Mouse (Mus musculus): ENCODE measurements around the gene 1110002E22Rik. TPM values are rescaled to one million over a fixed set of nuclear protein-coding genes. Genes with fewer than 3 reads are reported as not detected.

The 1110002E22Rik gene
- polyA plus RNA-seq, 1 experiment from 2014 or later = 0.08 TPM

GRCm38 (mm10) chr3:138058226-138058625, 6.6 kb upstream of the 1110002E22Rik start:
- 46% methylated on average over 4 of the region's 4 CpGs for WGBS
- H3K9me3 ChIP-seq (replicated peaks; ENCODE audit: control insufficient read depth, low read length, poor library complexity, severe bottlenecking) = no peaks in the 10 kb centered on the region

DNA sequence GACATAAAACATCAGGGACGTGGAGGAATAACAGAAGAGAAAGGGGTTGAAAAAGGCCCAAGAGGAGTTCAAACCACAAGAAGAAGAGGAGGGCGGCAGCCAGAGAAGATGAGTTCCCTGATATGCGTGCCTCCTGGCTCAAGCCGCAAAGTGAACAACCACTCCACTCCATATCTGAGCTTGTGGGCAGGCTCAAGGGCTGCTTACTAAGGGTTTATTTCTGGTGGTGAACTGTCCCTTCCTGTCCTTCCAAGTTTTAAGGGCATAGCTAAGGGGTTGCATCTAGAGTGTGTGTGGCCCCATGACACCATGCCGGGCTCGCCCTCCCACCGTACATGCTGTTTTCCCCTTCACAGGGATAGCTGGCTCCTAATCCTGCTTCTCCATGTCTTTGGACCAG, 4.4 kb upstream of the 1110002E22Rik start:
- no peaks in the 10 kb centered on the region for H3K9me3 ChIP-seq (replicated peaks; ENCODE audit: control insufficient read depth, low read length, poor library complexity, severe bottlenecking)
- H3K4me2 ChIP-seq (ENCODE audit: low read length) = no peak overlapping the region
- no peak overlapping the region for H3K4me3 ChIP-seq (ENCODE audit: low read depth, low read length)
- peaks cover 5% of the 10 kb centered on the region; the same call in 1 of the 2 replicates for H3K4me1 ChIP-seq (ENCODE audit: control insufficient read depth, insufficient read depth, low read length)
- no peaks in the 10 kb centered on the region for H3K27me3 ChIP-seq (ENCODE audit: control insufficient read depth, insufficient read depth, low read depth, low read length)
- no peak overlapping the region for H3K27ac ChIP-seq (ENCODE audit: low read length)
- H3K9ac ChIP-seq (ENCODE audit: low read depth, low read length) = no peak overlapping the region
- no peak for ATAC-seq
- H3K36me3 ChIP-seq (ENCODE audit: control insufficient read depth, insufficient read depth, low read length) = no peaks in the 10 kb centered on the region
- 90% methylated on average over 7 of the region's 7 CpGs for WGBS

More at GRCm38 (mm10) chr3:138058226-138058625, 6.6 kb upstream of the 1110002E22Rik start:
- Histone ChIP-seq H3K4me2 (ENCODE audit: low read length) (no peak overlapping the region), H3K36me3 (ENCODE audit: control insufficient read depth, insufficient read depth, low read length) (no peaks in the 10 kb centered on the region), H3K4me3 (ENCODE audit: low read depth, low read length) (no peak overlapping the region), H3K27ac (ENCODE audit: low read length) (no peak overlapping the region), H3K27me3 (ENCODE audit: control insufficient read depth, insufficient read depth, low read depth, low read length) (no peaks in the 10 kb centered on the region), H3K4me1 (ENCODE audit: control insufficient read depth, insufficient read depth, low read length) (0 out of 2 replicates have a peak, but pooled peaks cover 3% of the 10 kb centered on the region), H3K9ac (ENCODE audit: low read depth, low read length) (no peak overlapping the region)
- no peak for ATAC-seq

- no peak overlapping the region for H3K4me2 ChIP-seq (ENCODE audit: low read length)
- no peak for ATAC-seq
- no peak overlapping the region for H3K9ac ChIP-seq (ENCODE audit: low read depth, low read length)
- 89% methylated on average over 9 of the region's 9 CpGs for WGBS
- no peak overlapping the region for H3K27ac ChIP-seq (ENCODE audit: low read length)
- H3K4me3 ChIP-seq (ENCODE audit: low read depth, low read length) = no peak overlapping the region
- no peaks in the 10 kb centered on the region for H3K27me3 ChIP-seq (ENCODE audit: control insufficient read depth, insufficient read depth, low read depth, low read length)
- H3K4me1 ChIP-seq (ENCODE audit: control insufficient read depth, insufficient read depth, low read length) = peaks cover 7% of the 10 kb centered on the region; the same call in 1 of the 2 replicates
- H3K9me3 ChIP-seq (replicated peaks; ENCODE audit: control insufficient read depth, low read length, poor library complexity, severe bottlenecking) = no peaks in the 10 kb centered on the region
- no peaks in the 10 kb centered on the region for H3K36me3 ChIP-seq (ENCODE audit: control insufficient read depth, insufficient read depth, low read length)
Observed at GRCm38 (mm10) chr3:138061205-138061911, 3.5 kb upstream of the 1110002E22Rik start.

- H3K27me3 ChIP-seq (ENCODE audit: control insufficient read depth, insufficient read depth, low read depth, low read length) = no peaks in the 10 kb centered on the region
- no peaks in the 10 kb centered on the region for H3K36me3 ChIP-seq (ENCODE audit: control insufficient read depth, insufficient read depth, low read length)
- no peak overlapping the region for H3K4me2 ChIP-seq (ENCODE audit: low read length)
- peaks cover 7% of the 10 kb centered on the region; the same call in 1 of the 2 replicates for H3K4me1 ChIP-seq (ENCODE audit: control insufficient read depth, insufficient read depth, low read length)
- H3K27ac ChIP-seq (ENCODE audit: low read length) = no peak overlapping the region
- H3K4me3 ChIP-seq (ENCODE audit: low read depth, low read length) = no peak overlapping the region
- WGBS = 90% methylated on average over 4 of the region's 4 CpGs
- H3K9me3 ChIP-seq (replicated peaks; ENCODE audit: control insufficient read depth, low read length, poor library complexity, severe bottlenecking) = no peaks in the 10 kb centered on the region
- H3K9ac ChIP-seq (ENCODE audit: low read depth, low read length) = no peak overlapping the region
- no peak for ATAC-seq
Observed at GRCm38 (mm10) chr3:138062673-138063072, 2.2 kb upstream of the 1110002E22Rik start.

GRCm38 (mm10) chr3:138063731-138064329, 1.0 kb upstream of the 1110002E22Rik start:
- 0 out of 2 replicates have a peak, but pooled peaks have one; percentile 54 for ATAC-seq
- Histone ChIP-seq H3K27me3 (ENCODE audit: control insufficient read depth, insufficient read depth, low read depth, low read length) (no peaks in the 10 kb centered on the region), H3K4me2 (ENCODE audit: low read length) (no peak overlapping the region), H3K27ac (ENCODE audit: low read length) (no peak overlapping the region), H3K9ac (ENCODE audit: low read depth, low read length) (no peak overlapping the region), H3K4me3 (ENCODE audit: low read depth, low read length) (no peak overlapping the region), H3K36me3 (ENCODE audit: control insufficient read depth, insufficient read depth, low read length) (no peaks in the 10 kb centered on the region), H3K4me1 (ENCODE audit: control insufficient read depth, insufficient read depth, low read length) (peaks cover 4% of the 10 kb centered on the region; the same call in 1 of the 2 replicates), H3K9me3 (replicated peaks; ENCODE audit: control insufficient read depth, low read length, poor library complexity, severe bottlenecking) (no peaks in the 10 kb centered on the region)
- WGBS = 62% methylated on average over 14 of the region's 14 CpGs

GRCm38 (mm10) chr3:138065930-138066329, 1.1 kb downstream of the 1110002E22Rik start:
- peaks cover 4% of the 10 kb centered on the region; the same call in 1 of the 2 replicates for H3K4me1 ChIP-seq (ENCODE audit: control insufficient read depth, insufficient read depth, low read length)
- 78% methylated on average over 16 of the region's 16 CpGs for WGBS
- H3K36me3 ChIP-seq (ENCODE audit: control insufficient read depth, insufficient read depth, low read length) = no peaks in the 10 kb centered on the region
- no peak overlapping the region for H3K4me3 ChIP-seq (ENCODE audit: low read depth, low read length)
- no peaks in the 10 kb centered on the region for H3K9me3 ChIP-seq (replicated peaks; ENCODE audit: control insufficient read depth, low read length, poor library complexity, severe bottlenecking)
- no peak for ATAC-seq
- H3K4me2 ChIP-seq (ENCODE audit: low read length) = no peak overlapping the region
- no peak overlapping the region for H3K9ac ChIP-seq (ENCODE audit: low read depth, low read length)
- no peaks in the 10 kb centered on the region for H3K27me3 ChIP-seq (ENCODE audit: control insufficient read depth, insufficient read depth, low read depth, low read length)
- no peak overlapping the region for H3K27ac ChIP-seq (ENCODE audit: low read length)

DNA sequence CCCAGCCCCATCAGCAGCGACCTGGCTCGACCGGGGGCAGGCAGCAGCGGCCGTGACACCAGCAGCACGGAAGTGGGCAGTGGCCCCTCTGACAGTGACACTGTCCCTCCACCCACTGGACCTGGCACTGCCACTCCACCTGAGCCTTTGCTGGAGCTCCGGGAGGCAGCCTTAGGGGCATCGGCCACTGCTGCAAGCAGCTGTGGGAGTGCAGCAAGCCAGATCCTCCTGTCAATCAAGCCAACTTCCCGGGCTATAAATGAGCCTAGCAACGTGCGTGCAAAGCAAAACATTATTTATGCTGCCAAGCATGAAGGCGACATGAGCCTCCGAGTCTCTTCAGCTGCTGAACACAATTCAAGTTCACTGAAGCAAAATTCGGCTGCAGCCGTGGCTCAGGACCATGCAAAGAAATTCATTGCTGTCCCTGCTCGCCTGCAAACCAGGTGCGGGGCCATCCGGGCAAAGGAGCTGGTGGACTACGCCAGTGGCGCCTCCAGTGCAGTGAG, 1.6 kb downstream of the 1110002E22Rik start:
- Histone ChIP-seq H3K27ac (ENCODE audit: low read length) (no peak overlapping the region), H3K4me3 (ENCODE audit: low read depth, low read length) (no peak overlapping the region), H3K4me2 (ENCODE audit: low read length) (peak overlapping the region; percentile 33), H3K27me3 (ENCODE audit: control insufficient read depth, insufficient read depth, low read depth, low read length) (no peaks in the 10 kb centered on the region), H3K4me1 (ENCODE audit: control insufficient read depth, insufficient read depth, low read length) (peaks cover 4% of the 10 kb centered on the region; the same call in 1 of the 2 replicates), H3K9ac (ENCODE audit: low read depth, low read length) (no peak overlapping the region), H3K36me3 (ENCODE audit: control insufficient read depth, insufficient read depth, low read length) (no peaks in the 10 kb centered on the region), H3K9me3 (replicated peaks; ENCODE audit: control insufficient read depth, low read length, poor library complexity, severe bottlenecking) (no peaks in the 10 kb centered on the region)
- ATAC-seq = no peak
- WGBS = 67% methylated on average over 20 of the region's 20 CpGs

DNA sequence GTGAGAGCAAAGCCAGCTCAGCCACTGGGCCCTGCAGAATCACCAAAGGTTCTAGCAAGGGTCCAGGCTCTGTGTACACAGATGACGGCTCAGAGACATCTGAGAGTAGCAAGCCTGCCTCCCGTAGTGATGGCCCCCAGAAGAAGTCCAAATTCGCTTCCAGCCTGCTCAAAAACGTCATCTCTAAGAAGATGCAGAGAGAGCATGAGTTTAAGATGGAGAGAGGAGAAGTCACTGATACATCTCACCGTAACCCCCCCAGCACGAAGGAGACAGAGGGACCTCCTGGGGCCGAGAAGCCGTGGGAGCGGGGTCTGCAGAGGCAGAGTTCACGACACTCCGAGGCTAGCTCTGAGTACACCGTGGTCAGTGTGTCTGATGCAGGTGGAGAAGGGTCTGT, 2.4 kb downstream of the 1110002E22Rik start, which contains the start of gene Gm5105:
Gene Gm5105, minus strand, starts transcription at position 101 of the 400 bp plus-strand sequence.
- Histone ChIP-seq H3K9me3 (replicated peaks; ENCODE audit: control insufficient read depth, low read length, poor library complexity, severe bottlenecking) (no peaks in the 10 kb centered on the region), H3K9ac (ENCODE audit: low read depth, low read length) (no peak within 1 kb of the TSS), H3K4me1 (ENCODE audit: control insufficient read depth, insufficient read depth, low read length) (peaks cover 4% of the 10 kb centered on the region; the same call in 1 of the 2 replicates), H3K36me3 (ENCODE audit: control insufficient read depth, insufficient read depth, low read length) (no peaks in the 10 kb centered on the region), H3K27ac (ENCODE audit: low read length) (no peak within 1 kb of the TSS), H3K27me3 (ENCODE audit: control insufficient read depth, insufficient read depth, low read depth, low read length) (no peaks in the 10 kb centered on the region), H3K4me3 (ENCODE audit: low read depth, low read length) (no peak within 1 kb of the TSS), H3K4me2 (ENCODE audit: low read length) (peak within 1 kb of the TSS; percentile 33)
- ATAC-seq = no peak
- 93% methylated on average over 12 of the region's 12 CpGs for WGBS

GRCm38 (mm10) chr3:138068103-138068502, 3.3 kb downstream of the 1110002E22Rik start:
- no peak overlapping the region for H3K27ac ChIP-seq (ENCODE audit: low read length)
- H3K27me3 ChIP-seq (ENCODE audit: control insufficient read depth, insufficient read depth, low read depth, low read length) = no peaks in the 10 kb centered on the region
- WGBS = 95% methylated on average over 12 of the region's 12 CpGs
- H3K4me1 ChIP-seq (ENCODE audit: control insufficient read depth, insufficient read depth, low read length) = peaks cover 4% of the 10 kb centered on the region; the same call in 1 of the 2 replicates
- H3K36me3 ChIP-seq (ENCODE audit: control insufficient read depth, insufficient read depth, low read length) = no peaks in the 10 kb centered on the region
- H3K4me2 ChIP-seq (ENCODE audit: low read length) = no peak overlapping the region
- H3K4me3 ChIP-seq (ENCODE audit: low read depth, low read length) = no peak overlapping the region
- H3K9ac ChIP-seq (ENCODE audit: low read depth, low read length) = no peak overlapping the region
- H3K9me3 ChIP-seq (replicated peaks; ENCODE audit: control insufficient read depth, low read length, poor library complexity, severe bottlenecking) = no peaks in the 10 kb centered on the region
- no peak for ATAC-seq
